Mouse (Mus musculus) small intestine, adult 2 months (tissue): ENCODE data around the gene Carmil2. TPM values are rescaled to one million over a fixed set of nuclear protein-coding genes. Genes with fewer than 3 reads are reported as not detected.

Experiments used
- H3K27ac ChIP-seq: fragments of 200-500 bp; 2 replicates; pipeline ENCODE4 v1.5.1; 2012; ENCODE audit warnings: low read depth, low read length, control low read depth, inconsistent platforms; ENCODE audit not compliant: insufficient read depth
- H3K27me3 ChIP-seq: fragments of 200-500 bp; 2 replicates; pipeline ENCODE4 v1.6.1; 2012; ENCODE audit warnings: mild to moderate bottlenecking, moderate library complexity, low read length, inconsistent platforms; ENCODE audit not compliant: control insufficient read depth, insufficient read depth
- H3K36me3 ChIP-seq: fragments of 200-500 bp; 2 replicates; pipeline ENCODE4 v1.6.1; 2012; ENCODE audit warnings: mild to moderate bottlenecking, low read length, control low read depth, inconsistent platforms; ENCODE audit not compliant: control insufficient read depth, insufficient read depth
- H3K4me1 ChIP-seq: fragments of 200-500 bp; 2 replicates; pipeline ENCODE4 v1.6.1; 2012; ENCODE audit warnings: low read length, inconsistent platforms, mixed read lengths; ENCODE audit not compliant: control insufficient read depth, insufficient read depth, insufficient read length
- H3K4me3 ChIP-seq: fragments of 200-500 bp; 2 replicates; pipeline ENCODE4 v1.5.1; 2012; ENCODE audit warnings: low read depth, mild to moderate bottlenecking, control low read depth, inconsistent platforms, low read length, moderate library complexity
- CTCF ChIP-seq: fragments of 200-500 bp; IDR thresholded peaks from 2 replicates; pipeline ENCODE4 v1.5.1; 2012; ENCODE audit warnings: low read depth, mild to moderate bottlenecking, control low read depth, inconsistent platforms, low read length, moderate library complexity, mixed read lengths; ENCODE audit not compliant: insufficient replicate concordance, insufficient read length; ENCODE audit errors: extremely low read depth
- POLR2A ChIP-seq: fragments of 200-500 bp; IDR thresholded peaks from 2 replicates; pipeline ENCODE4 v1.6.1; 2012; ENCODE audit warnings: low read depth, mild to moderate bottlenecking, control low read depth, inconsistent platforms, low read length, moderate library complexity
- WGBS: fragments of 180-500 bp; shearing (Covaris S2); methylation state at CpG from one replicate; pipeline ENCODE4 v1.1.7; 2018; 5-methylcytosine and 5-hydroxymethylcytosine counted together
- polyA plus RNA-seq: library from polyadenylated mRNA; depleted of rRNA; stranded (reverse); fragments of >200 nt; gene quantifications from 2 replicates; pipeline ENCODE4 v1.2.3, GENCODE M21; 2012

Gene Carmil2
- polyA plus RNA-seq, 1 experiment: 5.4 TPM

GRCm38 (mm10) chr8:105702001-105702401 is 15.9 kb downstream of the Carmil2 start:
- TF ChIP-seq CTCF (no peak), POLR2A (no peak)
- H3K27ac ChIP-seq: no peak overlapping the region
- WGBS: 72% methylated on average over 18 of the region's 18 CpGs

GRCm38 (mm10) chr8:105702731-105703415 is 16.8 kb downstream of the Carmil2 start:
- Histone ChIP-seq H3K4me3 (no peak overlapping the region), H3K4me1 (peaks cover 13% of the 10 kb centered on the region), H3K27me3 (no peaks in the 10 kb centered on the region), H3K27ac (no peak overlapping the region), H3K36me3 (peaks cover 4% of the 10 kb centered on the region; the same call in 1 of the 2 replicates)
- TF ChIP-seq CTCF (no peak), POLR2A (no peak)
- WGBS: 94% methylated on average over 24 of the region's 24 CpGs

More at GRCm38 (mm10) chr8:105702001-105702401, 15.9 kb downstream of the Carmil2 start:
- peaks cover 8% of the 10 kb centered on the region for H3K4me1 ChIP-seq
- peak overlapping the region; percentile 80 for H3K4me3 ChIP-seq
- H3K36me3 ChIP-seq: peaks cover 7% of the 10 kb centered on the region; the same call in 1 of the 2 replicates
- no peaks in the 10 kb centered on the region for H3K27me3 ChIP-seq

GRCm38 (mm10) chr8:105704146-105704812 is 18.2 kb downstream of the Carmil2 start:
- Histone ChIP-seq H3K4me1 (peaks cover 16% of the 10 kb centered on the region), H3K4me3 (no peak overlapping the region), H3K27ac (no peak overlapping the region), H3K36me3 (no peaks in the 10 kb centered on the region), H3K27me3 (no peaks in the 10 kb centered on the region)
- no peak for TF ChIP-seq CTCF
- TF ChIP-seq POLR2A: no peak
- 93% methylated on average over 34 of the region's 34 CpGs for WGBS

GRCm38 (mm10) chr8:105704955-105705354 is 18.9 kb downstream of the Carmil2 start:
- no peak for TF ChIP-seq POLR2A
- no peak for TF ChIP-seq CTCF
- Histone ChIP-seq H3K27me3 (no peaks in the 10 kb centered on the region), H3K4me1 (peaks cover 16% of the 10 kb centered on the region), H3K4me3 (no peak overlapping the region), H3K27ac (no peak overlapping the region), H3K36me3 (no peaks in the 10 kb centered on the region)
- WGBS: 90% methylated on average over 6 of the region's 6 CpGs

GRCm38 (mm10) chr8:105706426-105706825 is 20.4 kb downstream of the Carmil2 start:
- 90% methylated on average over 12 of the region's 12 CpGs for WGBS
- Histone ChIP-seq H3K4me1 (peaks cover 11% of the 10 kb centered on the region), H3K27ac (no peak overlapping the region), H3K27me3 (no peaks in the 10 kb centered on the region), H3K4me3 (no peak overlapping the region), H3K36me3 (no peaks in the 10 kb centered on the region)
- TF ChIP-seq CTCF (no peak), POLR2A (no peak)

- Histone ChIP-seq H3K4me1 (peaks cover 8% of the 10 kb centered on the region), H3K4me3 (peak within 1 kb of the TSS; percentile 74), H3K27ac (no peak within 1 kb of the TSS), H3K36me3 (no peaks in the 10 kb centered on the region), H3K27me3 (no peaks in the 10 kb centered on the region)
- WGBS: 2% methylated on average over 55 of the region's 55 CpGs
- no peak for TF ChIP-seq CTCF
- no peak for TF ChIP-seq POLR2A
These were observed 21.7 kb downstream of the Carmil2 start, which contains the start of the genes 4933405L10Rik and Enkd1 for GRCm38 (mm10) chr8:105707498-105708403. Gene 4933405L10Rik (plus strand): TSS chr8:105707655. Gene Enkd1 (minus strand): TSS chr8:105708210.

GRCm38 (mm10) chr8:105708675-105709074 is 22.6 kb downstream of the Carmil2 start:
- no peaks in the 10 kb centered on the region for H3K27me3 ChIP-seq
- H3K27ac ChIP-seq: no peak overlapping the region
- no peaks in the 10 kb centered on the region for H3K36me3 ChIP-seq
- TF ChIP-seq POLR2A (no peak), CTCF (no peak)
- 92% methylated on average over 8 of the region's 8 CpGs for WGBS
- no peak overlapping the region for H3K4me3 ChIP-seq
- H3K4me1 ChIP-seq: peaks cover 8% of the 10 kb centered on the region
